Mouse (Mus musculus): ENCODE results near the gene Rasa3.

Rasa3 gene

GRCm38 (mm10) chr8:13614136-13614535 lies 63.3 kb downstream of the Rasa3 start:
- DNase-seq, result peak in 1 of 2 experiments; percentile 50

GRCm38 (mm10) chr8:13611702-13612101 lies 65.7 kb downstream of the Rasa3 start:
- no peak for DNase-seq

DNA sequence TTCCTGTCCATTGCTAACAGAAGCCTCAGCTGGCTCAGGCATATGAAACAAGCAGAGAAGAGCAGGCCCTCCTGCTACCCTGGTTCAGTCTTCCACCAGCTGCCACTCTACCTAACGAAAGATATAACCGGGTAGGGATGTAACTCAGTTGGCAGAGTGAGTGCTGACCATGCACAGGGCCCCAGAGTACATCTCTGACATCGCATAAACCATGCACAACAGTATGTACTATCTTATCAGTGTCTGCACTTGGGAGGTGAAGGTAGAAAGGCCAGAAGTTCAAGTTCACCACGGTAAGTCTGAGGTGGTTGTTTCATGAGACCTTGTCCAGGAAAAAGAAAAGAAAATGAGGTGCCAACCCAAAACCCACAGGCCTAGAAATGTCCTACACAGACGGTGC lies 67.4 kb downstream of the Rasa3 start:
- no peak for DNase-seq

GRCm38 (mm10) chr8:13608946-13609345 lies 68.5 kb downstream of the Rasa3 start:
- DNase-seq, result no peak

DNA sequence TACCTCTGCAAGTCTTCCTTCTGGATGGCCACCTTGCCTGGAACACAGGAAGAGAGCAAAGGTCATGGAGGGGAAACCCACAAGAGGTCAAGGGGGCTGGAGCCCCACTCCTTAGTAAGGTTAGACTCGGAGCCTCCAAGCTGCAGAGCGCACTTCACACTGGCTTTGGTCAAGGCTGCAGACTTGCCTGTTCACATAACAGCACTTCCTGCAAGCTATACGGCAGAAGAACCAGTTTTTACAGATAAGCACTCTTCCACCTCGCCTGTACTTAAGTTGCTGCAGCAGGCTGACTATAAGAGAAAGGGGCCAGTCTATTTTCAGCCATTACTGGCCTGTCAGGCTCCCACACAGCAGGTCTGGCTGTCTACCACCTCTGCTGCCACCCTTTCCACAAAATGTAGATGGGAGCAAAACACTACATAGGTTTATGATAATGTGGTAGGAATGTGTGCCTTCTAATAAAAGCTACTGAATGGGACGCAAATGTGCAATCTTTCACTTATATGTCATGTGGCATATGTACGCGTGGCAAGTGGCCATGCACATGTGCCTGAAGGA lies 71.4 kb downstream of the Rasa3 start:
- no peak for DNase-seq

DNA sequence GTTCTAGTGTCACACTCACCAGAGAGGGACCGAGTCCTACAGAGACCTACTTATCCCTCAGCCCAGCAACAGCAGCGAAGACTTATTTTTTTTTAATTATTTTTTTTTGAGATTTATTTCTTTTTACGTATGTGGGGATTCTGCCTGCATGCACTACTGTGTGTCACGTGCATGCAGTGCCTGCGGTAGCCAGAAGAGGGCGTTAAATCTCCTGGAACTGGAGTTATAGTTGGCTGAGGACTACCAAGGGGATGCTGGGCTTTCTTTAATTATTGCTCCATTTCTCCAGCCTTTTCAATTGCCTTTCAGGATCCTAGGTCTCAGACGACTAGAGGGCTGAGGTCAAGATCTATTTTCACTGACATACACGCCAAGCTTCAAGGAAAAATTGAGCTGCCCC lies 74.8 kb downstream of the Rasa3 start:
- DNase-seq, result peak; percentile 79 to 85

DNA sequence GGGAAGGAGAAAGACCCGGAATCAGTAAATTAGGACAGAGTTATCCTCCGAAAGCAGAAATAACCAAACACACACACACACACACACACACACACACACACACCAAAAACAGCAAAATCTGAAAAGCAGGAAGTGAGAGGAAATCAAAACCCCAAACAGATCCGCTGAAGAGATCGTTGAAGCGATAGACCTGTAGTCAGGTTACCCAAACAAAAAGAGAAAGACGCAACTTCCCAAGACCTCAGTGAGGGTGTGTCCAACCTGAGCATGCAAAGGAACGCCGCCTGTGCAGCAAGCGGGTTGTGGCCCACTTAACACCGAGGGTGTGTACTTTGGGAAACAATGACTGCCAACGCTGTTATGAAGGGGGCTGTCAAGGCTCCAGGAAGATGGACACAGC lies 76.2 kb downstream of the Rasa3 start:
- no peak for DNase-seq

- no peak for DNase-seq
Measured at GRCm38 (mm10) chr8:13600716-13601115, 76.7 kb downstream of the Rasa3 start.

DNA sequence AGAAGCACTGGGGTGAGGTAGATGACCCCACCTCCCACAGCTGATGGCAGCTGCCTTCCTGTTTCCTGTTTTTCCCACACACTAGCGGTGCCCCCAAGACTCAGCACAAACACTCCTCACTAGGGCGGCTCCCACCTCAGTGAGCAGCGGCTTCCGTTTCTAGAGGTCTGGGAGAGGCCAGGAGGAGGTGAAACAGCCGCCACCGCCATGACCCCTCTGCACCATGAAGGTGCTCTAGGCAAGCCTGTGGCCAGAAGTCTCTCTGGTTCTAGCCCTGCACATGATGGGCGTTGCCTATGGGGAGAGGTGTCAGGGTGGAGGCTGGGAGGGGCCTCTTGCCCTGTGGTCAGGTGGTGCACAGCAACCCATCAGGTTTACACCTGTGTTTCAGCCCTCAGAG lies 77.2 kb downstream of the Rasa3 start:
- DNase-seq, result no peak

DNA sequence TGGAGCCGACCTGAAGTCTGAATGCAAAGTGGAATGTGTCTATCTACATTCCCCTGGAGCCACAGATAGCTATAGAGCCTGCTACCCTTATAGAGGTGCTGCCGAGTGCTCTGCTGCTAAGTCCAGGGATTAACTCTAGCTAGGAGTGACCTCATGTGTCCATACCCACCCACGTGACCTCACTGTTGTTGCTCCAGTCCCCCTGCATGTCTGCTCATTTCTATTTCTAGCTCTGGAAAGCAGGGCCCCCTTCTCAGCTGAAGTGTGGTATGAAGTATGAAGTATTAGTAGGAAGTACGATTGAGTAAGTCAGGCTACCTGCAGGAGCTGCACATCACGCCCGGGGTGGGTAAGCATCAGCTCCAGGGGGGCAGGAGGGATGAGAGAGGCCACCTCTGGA lies 79.6 kb downstream of the Rasa3 start:
- DNase-seq, result no peak

GRCm38 (mm10) chr8:13595861-13596260 lies 81.5 kb downstream of the Rasa3 start:
- DNase-seq, result peak; percentile 33 to 35

DNA sequence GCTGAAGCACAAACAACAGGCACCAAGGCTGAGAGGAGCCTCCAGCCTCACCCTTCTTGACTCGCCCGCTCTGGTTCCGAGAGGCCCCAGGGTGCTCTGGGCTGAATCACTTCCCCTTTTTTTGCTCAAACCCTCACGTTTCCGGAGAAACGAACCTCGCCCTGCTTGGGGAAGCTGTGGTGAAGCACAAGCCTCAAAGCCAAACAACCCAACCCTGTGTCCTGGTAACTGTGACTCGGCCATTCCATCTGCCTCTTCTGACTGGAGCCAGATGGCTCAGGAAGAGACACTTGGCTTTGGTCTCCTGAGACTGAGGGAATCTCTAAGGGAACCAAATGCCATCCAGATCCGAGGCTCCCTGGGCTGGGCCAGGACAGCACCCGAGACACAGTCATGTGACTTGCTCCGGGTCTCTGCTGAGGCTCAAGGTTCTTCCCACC lies 82.5 kb downstream of the Rasa3 start:
- DNase-seq, result peak; percentile 67 to 68

DNA sequence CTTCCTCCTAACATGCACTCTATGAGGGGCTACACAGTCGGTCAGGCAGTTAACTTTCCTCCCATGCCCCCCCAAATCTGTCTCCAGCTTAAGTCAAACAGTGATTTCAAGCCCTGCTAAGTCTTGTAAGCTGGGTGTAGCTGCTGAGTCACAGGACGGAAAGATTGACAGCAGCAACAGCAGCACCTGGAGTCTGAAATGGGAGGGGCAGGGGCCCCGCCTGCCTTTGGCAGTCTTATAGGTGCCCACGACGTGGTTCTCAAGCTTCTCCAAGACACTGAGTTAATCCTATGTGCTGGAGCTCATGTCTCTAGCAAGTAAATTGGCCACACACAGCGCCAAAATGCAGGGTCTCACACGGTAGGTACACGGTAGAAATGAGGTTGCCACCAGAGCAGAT lies 84.1 kb downstream of the Rasa3 start:
- DNase-seq, result no peak

DNA sequence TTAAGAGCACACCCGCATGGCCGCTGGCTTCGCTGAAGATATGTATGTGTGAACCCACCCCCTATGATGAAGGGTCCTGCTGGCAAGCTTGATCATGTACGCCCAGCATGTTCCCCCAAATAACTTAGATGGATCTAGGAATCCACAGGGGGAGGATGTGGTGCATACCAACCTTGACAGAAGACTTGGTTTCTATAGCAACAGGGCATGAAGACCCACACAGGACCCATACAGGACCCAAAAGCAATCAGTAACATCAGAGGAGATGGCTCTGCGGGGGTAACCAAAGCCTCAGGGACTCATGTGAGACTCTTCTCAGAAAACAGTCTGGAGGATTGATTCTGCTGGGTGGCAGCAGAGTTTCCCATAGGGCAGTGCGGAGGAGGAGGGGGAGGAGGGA lies 86.2 kb downstream of the Rasa3 start:
- DNase-seq, result no peak

DNA sequence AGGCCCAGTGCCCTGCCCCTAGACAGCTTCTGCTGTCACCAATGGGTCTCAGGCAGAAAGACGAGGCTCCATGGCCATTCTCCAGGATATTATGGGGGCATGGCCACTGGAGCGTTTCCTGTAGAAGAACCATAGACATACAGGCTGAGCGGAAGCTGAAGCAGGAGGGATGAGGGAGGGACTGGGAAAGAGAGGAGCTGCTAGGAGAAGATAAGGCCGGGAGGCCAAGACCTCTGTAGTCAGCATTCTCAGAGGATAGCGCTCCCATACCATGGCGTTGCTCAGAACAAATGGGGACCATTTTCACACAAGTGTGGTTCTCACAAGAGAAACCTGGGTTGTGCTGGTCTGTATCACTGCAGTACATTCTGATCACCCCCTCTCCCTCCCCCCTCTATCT lies 88.3 kb downstream of the Rasa3 start:
- DNase-seq, result no peak

DNA sequence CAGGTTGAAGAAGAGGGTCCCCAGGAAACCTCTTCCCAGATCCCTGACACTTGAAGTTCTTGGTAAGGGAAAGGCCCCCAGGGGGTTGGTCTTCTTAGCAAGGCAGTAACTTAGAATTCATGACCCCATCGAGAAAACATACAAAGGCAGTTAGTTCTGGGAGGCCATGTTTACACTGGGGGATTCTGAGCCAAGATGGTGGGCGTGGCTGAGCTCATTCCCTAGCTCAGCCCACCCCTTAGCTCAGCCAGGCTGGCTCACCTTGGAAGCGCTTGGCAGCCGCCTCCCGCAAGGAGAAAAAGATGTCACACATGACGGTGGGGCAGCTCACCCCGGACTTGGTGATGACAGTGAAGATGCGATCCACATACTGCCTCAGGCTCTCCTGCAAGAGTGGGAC lies 92.8 kb downstream of the Rasa3 start:
- DNase-seq, result no peak

- no peak for DNase-seq
Measured at GRCm38 (mm10) chr8:13577869-13578268, 99.5 kb downstream of the Rasa3 start.

GRCm38 (mm10) chr8:13571999-13572398 lies 105.4 kb downstream of the Rasa3 start:
- no peak for DNase-seq

DNA sequence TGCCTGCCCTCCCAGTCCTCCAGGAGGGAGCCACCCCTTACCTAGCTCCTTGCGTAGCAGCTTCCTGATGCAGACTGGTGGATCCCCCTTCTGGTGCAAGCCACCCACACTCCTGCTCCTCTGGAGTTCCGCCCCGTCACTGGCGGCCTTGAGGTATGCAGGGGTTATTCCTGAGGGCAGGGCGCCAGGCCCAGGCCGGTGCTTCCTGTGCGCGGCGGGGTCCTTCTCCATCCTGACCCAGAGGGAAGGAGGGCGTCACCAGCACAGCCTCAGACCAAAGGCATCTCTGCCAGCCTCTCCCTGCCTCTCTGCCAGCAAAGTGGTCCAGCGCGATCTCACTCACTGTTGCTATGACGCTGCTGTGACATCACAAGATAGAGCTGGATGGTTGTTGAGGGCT lies 115.3 kb downstream of the Rasa3 start, which contains the start of gene 1700029H14Rik:
TSS of gene 1700029H14Rik (minus strand) at position 344 of the 400 bp plus-strand sequence.
- peak; percentile 51 for DNase-seq

DNA sequence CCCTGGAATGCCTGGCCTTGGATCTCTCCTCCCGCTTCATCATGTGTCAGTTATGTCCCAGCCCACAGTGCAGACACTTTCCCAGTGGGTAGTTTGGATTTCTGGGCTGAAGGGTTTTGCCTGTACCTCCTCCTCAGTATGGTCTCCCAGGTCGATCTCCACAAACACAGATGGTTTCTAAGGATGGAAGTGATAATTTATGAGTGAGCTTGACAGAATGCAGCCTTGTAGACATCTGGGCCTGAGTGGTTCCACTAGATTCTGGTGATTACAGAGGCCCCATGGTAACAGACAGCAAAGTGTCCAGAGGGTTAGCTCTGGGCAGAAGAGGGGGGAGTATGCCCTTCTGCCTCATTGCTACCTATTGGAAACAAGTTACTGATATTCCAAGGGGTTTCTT lies 119.9 kb downstream of the Rasa3 start:
- no peak for DNase-seq

DNA sequence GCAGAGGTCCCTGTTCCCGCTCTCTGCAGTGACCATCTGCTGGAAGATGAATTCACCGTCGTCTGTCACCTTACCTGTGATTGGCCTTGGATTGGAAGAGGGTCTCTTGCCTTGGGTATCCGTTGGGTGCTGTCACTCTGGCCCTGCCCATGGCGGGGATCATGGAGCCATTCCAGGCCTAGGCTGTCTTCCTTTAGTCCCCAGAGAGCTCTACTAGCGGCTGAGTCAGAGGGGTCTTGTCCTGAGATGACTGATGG lies 125.9 kb downstream of the Rasa3 start:
- DNase-seq, result no peak

- DNase-seq, result peak; percentile 95 to 97
Measured at GRCm38 (mm10) chr8:13550718-13551573, 126.5 kb downstream of the Rasa3 start.

DNA sequence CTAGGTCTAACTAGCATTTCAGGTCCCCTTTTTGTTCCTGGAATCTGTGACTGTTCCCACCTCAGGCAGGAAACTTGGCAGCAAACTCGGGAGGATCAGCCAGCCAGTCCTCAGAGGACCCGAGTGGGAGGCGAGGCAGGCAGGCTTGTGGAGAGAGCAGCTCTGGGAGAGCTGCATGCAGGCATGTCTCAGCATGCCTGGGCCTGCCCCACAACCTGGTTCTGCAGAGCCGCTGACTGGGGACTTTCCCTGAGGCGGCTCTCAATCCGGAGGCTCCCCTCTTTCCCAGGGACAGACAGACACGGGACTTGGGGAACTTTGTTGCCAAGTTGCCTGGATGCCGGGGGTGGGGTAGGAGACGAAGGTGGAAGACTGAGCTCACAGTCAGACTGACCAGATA lies 128.6 kb downstream of the Rasa3 start:
- DNase-seq, result peak; percentile 61 to 66

DNA sequence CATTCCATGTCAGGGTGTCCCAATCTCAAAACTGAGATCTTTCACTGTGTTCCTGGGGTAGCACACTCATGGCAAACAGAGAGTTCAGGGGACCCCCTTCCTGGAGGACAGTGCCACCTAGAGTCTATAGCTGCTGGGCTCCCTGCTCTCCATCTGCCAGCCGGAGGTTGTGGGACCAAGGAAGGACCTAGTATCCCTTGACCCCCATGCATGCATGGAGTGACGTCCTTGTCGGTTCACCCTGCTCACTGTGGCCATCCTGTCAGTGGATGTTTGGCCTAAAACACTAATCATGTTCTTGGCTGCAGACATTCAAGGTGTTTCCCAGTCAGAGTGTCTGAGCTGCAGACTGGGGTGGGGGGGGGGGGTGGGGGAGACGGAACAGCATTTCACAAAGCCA lies 129.2 kb downstream of the Rasa3 start:
- DNase-seq, result peak; percentile 70 to 73

DNA sequence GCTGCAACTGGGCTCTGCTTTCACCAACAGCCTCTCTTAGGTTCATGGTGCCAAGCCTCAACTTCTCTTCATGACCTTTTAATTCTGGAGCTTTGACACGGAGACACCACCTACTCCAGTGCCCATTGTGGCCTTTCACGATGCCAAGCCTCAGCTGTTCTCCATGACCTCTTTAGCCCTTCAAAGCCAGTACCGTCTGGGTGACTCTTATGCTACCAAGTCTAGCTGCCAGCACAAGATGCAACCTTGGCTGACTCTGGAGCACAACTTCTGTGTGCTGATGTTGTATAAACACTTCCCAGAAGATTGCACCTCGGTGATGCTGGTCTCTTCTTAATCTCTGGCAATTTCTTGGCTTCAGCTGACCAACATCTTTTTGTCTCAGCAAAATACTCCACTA lies 131.0 kb downstream of the Rasa3 start:
- no peak for DNase-seq
